Mouse (Mus musculus): ENCODE measurements around the gene Itgam.

DNA sequence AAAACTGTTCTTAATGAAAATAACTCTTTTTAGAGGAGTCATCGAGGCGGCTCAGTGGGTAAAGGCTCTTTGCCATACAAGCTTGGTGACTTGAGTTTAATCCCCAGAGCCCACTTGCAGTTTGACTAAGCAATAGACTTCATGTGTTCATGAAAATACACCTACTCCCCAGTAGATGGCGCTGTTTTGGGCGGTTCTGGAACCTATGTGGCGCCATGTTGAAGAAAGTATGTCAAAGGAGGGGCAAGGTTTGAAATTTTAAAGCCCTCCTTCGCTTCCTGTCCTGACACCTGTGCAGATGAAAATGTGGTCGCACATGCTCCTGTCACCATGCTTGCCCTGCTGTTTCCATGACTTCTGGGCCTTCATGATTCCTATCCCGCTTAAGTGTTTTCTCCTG is 39.5 kb upstream of the Itgam start:
- TF ChIP-seq CTCF (IDR thresholded peaks at IDR 0.05; ENCODE audit: control insufficient read depth, insufficient read depth, insufficient replicate concordance, low read depth, low read length) (no peak), POLR2A (IDR thresholded peaks at IDR 0.05; ENCODE audit: control insufficient read depth, low read depth, low read length) (no peak)

Measured in testis, adult 2 months (tissue).